ENCODE assay signal across 8 mouse cellular contexts in the genomic region with DNA sequence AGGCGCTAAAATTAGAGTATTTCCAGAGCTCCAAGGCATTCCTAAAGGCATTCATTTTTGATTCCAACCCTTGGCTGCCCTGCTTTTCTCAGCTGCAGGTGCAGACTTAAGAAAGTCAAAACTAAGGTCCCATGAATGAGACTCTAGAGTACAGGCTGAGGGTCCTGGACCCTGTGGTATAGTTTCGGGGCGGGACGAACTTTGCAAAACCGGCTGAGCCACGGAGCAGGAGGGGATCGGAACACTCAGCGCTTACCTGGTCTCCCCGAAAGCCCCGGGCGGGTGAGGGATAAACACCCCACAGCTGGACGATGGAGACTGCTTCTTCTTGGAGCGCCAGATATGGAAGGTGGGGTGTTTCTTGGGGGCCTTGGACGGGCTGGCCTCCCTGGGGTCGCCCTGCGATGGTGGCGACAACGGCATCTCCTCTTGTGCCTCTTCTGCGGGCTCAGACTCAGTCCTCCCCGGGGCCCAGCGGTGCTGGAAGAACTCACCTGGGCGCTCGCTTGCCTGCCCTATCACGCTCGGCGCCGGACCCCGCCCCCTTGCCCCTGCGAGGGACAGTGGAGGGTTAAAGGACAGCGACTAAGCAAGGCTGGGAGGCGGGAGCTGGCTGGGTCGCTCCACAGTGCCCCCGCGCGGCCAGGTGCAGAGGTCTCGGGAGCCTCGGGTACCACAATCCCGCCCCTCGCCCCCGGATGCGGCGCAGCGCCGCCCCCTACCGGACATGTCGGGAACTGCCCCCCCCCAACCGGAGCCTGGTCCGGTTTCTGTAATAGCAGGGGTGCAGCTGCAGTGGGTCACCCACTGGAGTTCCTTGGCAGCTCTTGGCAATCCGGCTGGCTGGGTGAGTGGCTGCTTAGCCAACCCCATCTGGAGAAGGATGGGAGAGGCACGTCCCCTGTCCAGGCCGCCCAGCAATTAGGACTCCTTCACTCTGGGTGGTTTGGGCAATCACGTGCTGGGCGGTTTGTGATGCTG. TPM values are rescaled to one million over a fixed set of nuclear protein-coding genes. Genes with fewer than 3 reads are reported as not detected.
A peak's percentile ranks its signal among the peaks of the same experiment; 100 is the strongest.
DNase-seq lines count a peak whose midpoint lies in the region; ATAC-seq lines count a peak whose summit lies in the region.

Gene Crybg1 (minus strand): TSS at position 517 of the 981 bp plus-strand sequence.

- 0 out of 2 replicates have a peak, but pooled peaks cover 2% of the 10 kb centered on the region for H3K4me1 ChIP-seq in forebrain, embryonic 11.5 days (replicated peaks; ENCODE audit: control insufficient read depth, insufficient read depth, low read length)
- peaks cover 4% of the 10 kb centered on the region for H3K4me1 ChIP-seq in hindbrain, embryonic 11.5 days (replicated peaks; ENCODE audit: control insufficient read depth, insufficient read depth, low read length)

- H3K9ac ChIP-seq in forebrain, embryonic 11.5 days (ENCODE audit: low read length): no peak within 1 kb of the TSS
- no peak within 1 kb of the TSS for H3K9ac ChIP-seq in hindbrain, embryonic 11.5 days (ENCODE audit: low read depth, low read length)

- H3K9me3 ChIP-seq in forebrain, embryonic 11.5 days (ENCODE audit: control insufficient read depth, low read length): no peaks in the 10 kb centered on the region
- H3K9me3 ChIP-seq in hindbrain, embryonic 11.5 days (ENCODE audit: control insufficient read depth, low read length): no peaks in the 10 kb centered on the region

- peak within 1 kb of the TSS; percentile 30 for H3K4me3 ChIP-seq in forebrain, embryonic 11.5 days (ENCODE audit: low read depth, low read length)
- peak within 1 kb of the TSS; percentile 30 for H3K4me3 ChIP-seq in hindbrain, embryonic 11.5 days (ENCODE audit: low read depth, low read length)

- peak; percentile 49 for DNase-seq in Muller cell, postnatal 12 days (ENCODE audit: inconsistent ontology term)
- DNase-seq in c-Kit-positive CD71-negative TER-119-negative erythroid progenitor cells, embryonic 14.5 days (ENCODE audit: low read depth): peak; percentile 26
- peak; percentile 86 for DNase-seq in forebrain, embryonic 11.5 days (ENCODE audit: low spot score)
- peak; percentile 75 for DNase-seq in hindbrain, embryonic 11.5 days (ENCODE audit: low spot score)
- peak; percentile 15 to 27 for DNase-seq in left cerebral cortex, postnatal 14 days (ENCODE audit: low spot score in 2 of 2)
- DNase-seq in right cerebral cortex, postnatal 4 days: peak; percentile 52
- peak; percentile 82 to 86 for DNase-seq in urinary bladder, postnatal 4 days (ENCODE audit: low spot score in 2 of 2)

- H3K27me3 ChIP-seq in forebrain, embryonic 11.5 days (ENCODE audit: control insufficient read depth, insufficient read depth, low read length): peaks cover 4% of the 10 kb centered on the region; the same call in 1 of the 2 replicates
- H3K27me3 ChIP-seq in hindbrain, embryonic 11.5 days (ENCODE audit: control insufficient read depth, insufficient read depth, low read length): 0 out of 2 replicates have a peak, but pooled peaks cover 8% of the 10 kb centered on the region

- peak within 1 kb of the TSS; percentile 55 for H3K4me2 ChIP-seq in forebrain, embryonic 11.5 days (ENCODE audit: low read depth, low read length, severe bottlenecking)
- H3K4me2 ChIP-seq in hindbrain, embryonic 11.5 days (replicated peaks; ENCODE audit: low read depth, low read length): peak within 1 kb of the TSS; percentile 43

- no peak within 1 kb of the TSS for H3K27ac ChIP-seq in forebrain, embryonic 11.5 days (ENCODE audit: low read depth, low read length)
- no peak within 1 kb of the TSS for H3K27ac ChIP-seq in hindbrain, embryonic 11.5 days (ENCODE audit: low read depth, low read length)

- ATAC-seq in forebrain, embryonic 11.5 days (replicated peaks; ENCODE audit: low FRiP score): peak; percentile 69
- ATAC-seq in hindbrain, embryonic 11.5 days (ENCODE audit: low FRiP score): peak; percentile 59
- ATAC-seq in megakaryocyte progenitor cell, adult 5-6 weeks (replicated peaks; ENCODE audit: poor library complexity): peak; percentile 96

- H3K36me3 ChIP-seq in forebrain, embryonic 11.5 days (ENCODE audit: control insufficient read depth, insufficient read depth, low read length): no peaks in the 10 kb centered on the region
- H3K36me3 ChIP-seq in hindbrain, embryonic 11.5 days (ENCODE audit: control insufficient read depth, insufficient read depth, low read length): no peaks in the 10 kb centered on the region

- WGBS in forebrain, embryonic 11.5 days: 4% methylated on average over 46 of the region's 53 CpGs
- WGBS in hindbrain, embryonic 11.5 days: 5% methylated on average over 47 of the region's 53 CpGs

- intact Hi-C loops in left cerebral cortex, postnatal 14 days (cut with DNase I): no loop called here

RNA-seq across cellular contexts. Expression of gene Crybg1, which starts in this region (rescaled TPM):
- polyA plus RNA-seq in forebrain, embryonic 11.5 days (2014; fragmentation: Nextera tagmentation; extraction: Ambion mirVana): 0.11 and 0.24 TPM in 2 replicates
- 0.28 and 0.31 TPM in 2 replicates for polyA plus RNA-seq in hindbrain, embryonic 11.5 days (2014; fragmentation: Nextera tagmentation; extraction: Ambion mirVana)
- under 1 TPM; 0.64 to 0.91 TPM for total RNA-seq in left cerebral cortex, postnatal 14 days (2021)
- 0.42 and 0.90 TPM in 2 replicates for total RNA-seq in megakaryocyte progenitor cell, adult 5-6 weeks (2015)
- 0.41 and 0.46 TPM in 2 replicates for total RNA-seq in megakaryocyte progenitor cell, adult 5-6 weeks (2017)

Comparison
In these comparisons a context has a peak if more than half of its experiments do, and no peak if none do; other contexts are left out.
1. Peak in DNase-seq, ATAC-seq, H3K4me3 ChIP-seq and H3K4me2 ChIP-seq in forebrain, embryonic 11.5 days; RNA of the gene not detected or under 1 TPM.
2. Peak in DNase-seq, ATAC-seq, H3K4me3 ChIP-seq and H3K4me2 ChIP-seq in hindbrain, embryonic 11.5 days; RNA of the gene not detected or under 1 TPM.
3. Peak in DNase-seq in left cerebral cortex, postnatal 14 days; RNA of the gene not detected or under 1 TPM.
4. Peak in ATAC-seq in megakaryocyte progenitor cell, adult 5-6 weeks; RNA of the gene not detected or under 1 TPM.
5. DNase-seq: peak in every context shown above with its lines; median percentile 86 in forebrain, embryonic 11.5 days; 84 in urinary bladder, postnatal 4 days; 75 in hindbrain, embryonic 11.5 days; 52 in right cerebral cortex, postnatal 4 days; 49 in Muller cell, postnatal 12 days; 26 in c-Kit-positive CD71-negative TER-119-negative erythroid progenitor cells, embryonic 14.5 days; 21 in left cerebral cortex, postnatal 14 days.